Mouse (Mus musculus) ZHBTc4 (cell line): Measurements from ENCODE around the gene Prpf19.

Experiments
- DNase-seq: peaks from one replicate; pipeline ENCODE4 v3.0.0-alpha.2; 2011; ENCODE audit warnings: low read depth, low spot score

Prpf19 gene

DNA sequence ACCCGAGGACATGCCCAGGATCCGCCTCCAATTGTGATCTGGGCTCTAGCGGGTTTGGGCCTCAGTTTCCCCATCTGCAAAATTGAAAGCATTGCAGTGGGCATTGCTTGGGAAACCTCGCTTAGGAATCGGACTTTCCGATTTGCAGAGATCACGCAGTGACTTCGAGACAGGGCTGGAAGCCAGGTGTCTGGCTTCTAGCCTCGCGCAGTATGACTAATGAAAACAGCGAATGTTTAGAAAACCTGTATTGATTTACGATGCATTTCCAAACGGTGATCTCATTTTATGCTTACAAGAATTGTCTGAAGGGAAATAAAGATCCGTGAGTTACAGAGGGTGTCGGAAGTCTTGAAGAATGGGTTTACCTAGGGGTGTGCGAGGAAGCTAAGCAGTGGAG, 677 bp downstream of the Prpf19 start:
- DNase-seq = no peak

DNA sequence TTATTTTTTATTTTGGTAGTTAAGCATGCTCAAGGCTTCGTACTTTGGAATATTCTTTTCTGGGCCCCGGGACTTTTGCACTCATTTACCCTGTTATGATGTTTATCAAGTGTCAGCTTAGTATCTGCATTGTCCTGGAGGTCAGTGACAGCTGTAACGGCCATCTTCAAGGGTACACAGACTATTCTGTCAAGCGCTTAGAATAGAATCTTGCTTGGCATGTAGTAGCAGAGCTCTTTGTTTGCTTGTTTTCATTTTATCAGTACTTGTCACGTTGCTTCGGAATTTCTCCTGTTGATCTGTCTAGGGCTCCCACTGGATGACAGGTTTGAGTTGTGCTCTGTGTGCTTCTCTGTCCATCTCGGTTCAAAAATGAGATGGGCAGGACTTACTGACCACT, 1.8 kb downstream of the Prpf19 start:
- DNase-seq = no peak

DNA sequence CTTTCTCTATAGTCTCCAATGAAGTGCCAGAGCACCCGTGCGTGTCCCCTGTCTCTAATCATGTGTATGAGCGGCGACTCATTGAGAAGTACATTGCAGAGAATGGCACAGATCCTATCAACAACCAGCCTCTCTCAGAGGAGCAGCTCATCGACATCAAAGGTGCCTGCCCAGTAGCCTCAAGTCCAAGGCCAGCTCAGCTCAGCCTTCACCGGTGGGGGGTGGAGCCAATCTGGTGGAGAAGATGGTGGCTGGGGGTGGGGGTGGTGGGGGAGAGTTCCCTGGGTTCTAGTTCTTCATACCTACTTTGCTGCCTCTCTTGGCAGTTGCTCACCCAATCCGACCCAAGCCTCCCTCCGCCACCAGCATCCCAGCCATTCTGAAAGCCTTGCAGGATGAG, 2.5 kb downstream of the Prpf19 start:
- no peak for DNase-seq

DNA sequence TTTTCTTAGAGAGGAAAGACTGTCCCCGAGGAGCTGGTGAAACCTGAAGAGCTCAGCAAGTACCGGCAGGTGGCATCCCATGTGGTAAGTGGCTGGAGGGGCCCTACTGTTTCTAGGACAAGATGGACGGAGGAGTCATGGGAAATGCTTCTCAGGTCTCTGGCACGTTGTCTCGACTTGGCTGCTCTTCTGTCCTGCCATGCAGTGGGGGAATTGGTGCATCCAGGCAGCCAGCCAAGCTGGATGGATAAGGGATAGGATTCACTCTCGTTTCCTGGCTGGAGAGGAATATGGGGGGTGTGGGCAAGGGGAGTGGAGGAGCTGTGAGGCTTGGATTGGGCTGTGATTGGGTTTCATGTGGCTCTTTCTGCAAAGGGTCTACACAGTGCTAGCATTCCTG, 5.3 kb downstream of the Prpf19 start:
- DNase-seq = no peak

DNA sequence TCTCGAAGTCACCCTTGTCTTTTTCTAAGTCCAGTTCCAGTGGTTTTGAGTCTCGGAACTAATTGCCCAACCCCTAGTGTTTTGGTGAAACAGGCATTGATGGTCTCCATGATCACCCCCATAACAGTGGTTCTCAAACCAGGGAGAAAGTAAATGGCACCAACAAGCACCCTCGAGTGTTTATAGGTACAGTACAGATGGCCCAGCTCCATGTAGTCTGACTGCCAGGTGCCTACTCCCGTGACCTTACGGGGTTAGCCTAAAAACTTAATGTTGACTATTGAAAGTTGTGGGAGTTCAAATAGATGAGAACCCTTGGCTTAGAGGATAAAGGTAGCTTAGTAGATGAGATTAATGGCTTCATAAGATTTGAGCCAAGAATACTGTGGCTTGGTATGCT, 6.0 kb downstream of the Prpf19 start:
- DNase-seq = no peak

DNA sequence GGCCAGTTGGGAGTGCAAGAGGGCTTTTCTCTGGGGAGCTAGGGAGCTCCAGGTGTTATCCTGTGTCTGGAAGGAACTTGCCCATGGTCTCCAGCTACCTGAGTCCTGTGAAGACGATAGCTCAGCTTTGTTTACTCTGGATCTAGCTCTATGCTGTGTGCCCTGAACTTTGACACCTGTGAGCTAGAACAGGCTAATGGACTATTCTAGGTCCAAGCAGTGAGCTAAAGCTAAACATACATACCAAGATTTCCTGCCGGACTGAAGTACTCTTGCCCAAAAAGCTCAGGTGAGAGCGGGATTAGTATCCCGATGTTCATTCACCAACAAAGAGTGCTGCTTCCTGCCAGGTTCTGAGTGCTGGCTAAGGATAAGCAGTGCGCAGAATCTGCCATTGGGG, 9.5 kb downstream of the Prpf19 start:
- DNase-seq = no peak

DNA sequence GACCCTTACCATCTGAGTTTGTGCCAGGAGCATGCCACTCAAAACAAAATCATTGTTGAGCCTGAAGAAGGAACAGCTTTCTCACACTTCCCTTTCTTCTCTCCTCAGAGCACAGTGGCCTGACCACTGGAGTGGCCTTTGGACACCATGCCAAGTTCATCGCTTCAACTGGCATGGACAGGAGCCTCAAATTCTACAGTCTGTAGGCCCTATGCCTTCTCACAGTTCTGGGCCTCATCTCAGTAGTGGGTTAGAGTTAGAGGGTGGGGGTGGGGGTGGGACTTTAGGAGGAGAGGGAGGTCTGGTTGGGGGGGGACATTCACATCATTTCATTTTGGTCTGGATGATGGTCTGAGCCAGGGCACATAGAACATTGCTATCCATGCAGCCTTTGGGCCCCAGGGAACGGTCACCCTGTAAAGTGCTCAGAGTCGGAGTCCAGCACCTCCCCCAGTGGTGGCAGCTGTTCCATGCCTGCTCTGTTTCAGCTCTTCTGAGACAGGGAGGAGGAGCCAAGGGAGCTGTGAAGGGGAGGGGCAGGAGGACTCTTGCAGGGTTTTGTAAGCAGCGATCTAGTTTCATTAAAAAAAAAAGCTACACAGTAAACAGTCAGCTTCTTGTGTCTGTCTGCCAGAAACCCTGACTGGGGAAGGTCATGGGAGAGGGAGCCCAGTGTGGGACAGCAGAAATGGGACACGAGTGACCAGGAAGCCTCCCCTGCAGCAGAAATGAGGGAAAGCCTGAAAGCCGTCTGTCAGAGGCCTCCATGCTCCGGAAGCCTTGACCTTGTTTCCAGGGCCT, 10.1 kb downstream of the Prpf19 start:
- DNase-seq = peak; percentile 65

DNA sequence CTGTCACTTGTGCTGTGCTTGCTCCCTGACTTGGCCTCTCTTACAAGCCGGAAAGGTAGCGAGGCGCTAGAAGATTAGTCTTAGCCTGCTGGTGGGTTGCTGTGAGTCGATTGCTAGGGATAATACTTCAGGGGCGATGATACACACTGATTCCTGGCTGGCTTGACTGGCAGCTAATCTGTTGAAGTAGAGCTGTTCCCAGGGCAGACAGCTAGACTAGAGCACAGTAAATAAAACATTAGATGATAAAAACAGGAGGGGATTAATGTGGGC, 10.6 kb downstream of the Prpf19 start:
- DNase-seq = no peak

DNA sequence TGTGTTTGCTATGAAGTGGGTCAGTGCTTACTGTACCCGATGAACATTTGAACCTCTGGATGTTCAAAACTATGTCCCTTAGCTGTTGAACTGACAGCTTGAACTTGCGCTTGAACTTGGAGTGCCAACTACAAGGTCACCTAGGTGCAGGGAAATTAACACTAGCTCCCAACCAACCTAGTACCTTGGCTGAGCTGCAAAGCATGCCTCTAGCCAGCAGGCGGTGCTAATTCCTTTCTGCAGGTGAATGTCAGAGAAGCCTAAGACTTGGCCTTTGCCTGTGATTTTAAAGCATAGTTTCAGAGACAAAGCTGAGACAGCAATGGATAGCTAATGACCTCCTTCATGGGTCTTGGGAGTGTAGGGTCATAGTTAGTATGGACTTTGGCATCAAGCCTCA, 12.9 kb downstream of the Prpf19 start:
- peak; percentile 69 for DNase-seq

DNA sequence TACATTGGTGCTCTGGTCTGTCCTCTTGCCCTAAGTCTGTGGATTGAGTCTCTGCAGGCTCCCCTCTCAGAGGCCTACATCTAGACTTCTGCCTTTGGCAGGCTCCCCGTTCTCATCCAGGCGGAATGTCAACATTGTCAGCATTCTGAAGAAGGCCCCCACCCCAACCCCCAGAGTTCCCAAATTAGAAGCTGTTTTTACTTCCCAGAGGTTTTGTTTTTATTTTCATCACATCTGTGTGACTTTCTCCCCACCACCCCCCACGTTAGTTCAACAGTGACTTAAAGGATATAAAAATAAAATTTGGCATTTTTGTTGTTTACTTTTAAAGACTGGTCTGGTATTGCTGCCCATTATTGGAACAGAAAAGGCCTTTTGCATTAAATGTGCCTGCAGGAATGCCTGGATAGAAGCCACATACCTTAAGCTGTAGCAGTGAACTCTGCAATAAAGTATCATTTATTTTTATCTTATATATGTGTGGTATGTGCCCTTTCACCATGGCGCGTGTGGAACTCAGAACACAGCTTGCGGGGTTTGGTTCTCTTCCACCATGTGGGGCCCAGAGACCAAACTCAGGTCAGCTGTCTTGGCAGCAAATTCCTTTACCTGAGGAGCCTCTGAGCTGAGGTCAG, 14.2 kb downstream of the Prpf19 start:
- DNase-seq = no peak

DNA sequence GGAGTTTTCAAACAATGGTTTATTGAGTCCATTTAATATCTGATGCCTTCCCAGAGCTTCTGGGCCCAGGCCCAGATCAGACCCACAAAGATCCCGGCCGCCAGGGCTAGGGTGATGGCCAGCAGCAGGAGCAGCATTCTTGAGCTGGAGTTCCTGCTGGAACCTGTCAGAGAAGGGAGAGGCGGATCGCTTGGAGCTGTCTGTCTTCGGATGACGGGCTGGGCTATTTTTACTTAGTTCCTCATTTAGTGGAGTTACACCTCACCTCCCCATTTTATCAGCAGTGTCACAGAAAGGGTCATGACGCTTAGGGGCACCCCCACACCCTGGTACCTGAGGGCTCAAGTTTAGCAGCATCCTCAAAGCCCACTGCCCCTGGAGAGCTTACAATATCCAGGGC, 19.3 kb downstream of the Prpf19 start:
- DNase-seq = no peak

DNA sequence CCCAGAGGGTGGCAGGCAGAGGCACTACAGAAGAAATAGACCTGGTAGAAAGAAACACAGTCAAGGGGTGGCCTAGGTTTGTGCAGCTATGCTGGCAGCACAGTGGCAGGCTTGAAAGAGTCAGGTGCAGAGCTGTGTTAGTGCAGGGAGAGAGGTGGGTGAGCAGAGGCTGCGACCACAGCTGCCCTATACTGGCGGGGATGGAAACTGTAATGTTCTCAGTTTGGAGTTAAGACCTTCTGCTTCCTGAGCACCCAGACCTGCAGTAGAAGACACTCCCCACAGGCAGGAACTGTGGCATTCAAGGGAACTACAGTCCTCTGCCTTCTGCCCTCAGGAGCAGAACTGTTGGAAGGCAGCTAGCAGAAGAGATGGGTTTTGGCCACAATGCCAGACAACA, 19.8 kb downstream of the Prpf19 start:
- no peak for DNase-seq

DNA sequence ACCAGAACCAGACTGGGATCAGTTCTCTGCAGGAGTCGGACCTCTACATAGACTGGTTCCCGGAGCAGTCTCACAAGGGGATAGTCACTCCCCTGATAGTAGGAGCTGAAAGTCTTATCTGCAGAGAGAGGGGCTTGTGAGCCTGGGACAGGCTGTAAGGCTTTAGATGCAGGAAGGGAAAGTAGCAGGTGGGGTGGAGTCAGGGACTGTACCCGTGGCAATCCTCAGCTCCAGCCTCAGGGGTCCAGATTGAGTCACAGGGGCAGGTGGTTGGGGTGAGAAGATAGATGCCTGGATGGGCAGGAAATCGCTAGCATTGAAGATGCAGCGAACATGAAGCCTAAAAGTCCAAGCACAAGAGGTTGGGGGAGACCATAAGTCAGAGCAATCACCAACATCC, 21.5 kb downstream of the Prpf19 start:
- DNase-seq = no peak

DNA sequence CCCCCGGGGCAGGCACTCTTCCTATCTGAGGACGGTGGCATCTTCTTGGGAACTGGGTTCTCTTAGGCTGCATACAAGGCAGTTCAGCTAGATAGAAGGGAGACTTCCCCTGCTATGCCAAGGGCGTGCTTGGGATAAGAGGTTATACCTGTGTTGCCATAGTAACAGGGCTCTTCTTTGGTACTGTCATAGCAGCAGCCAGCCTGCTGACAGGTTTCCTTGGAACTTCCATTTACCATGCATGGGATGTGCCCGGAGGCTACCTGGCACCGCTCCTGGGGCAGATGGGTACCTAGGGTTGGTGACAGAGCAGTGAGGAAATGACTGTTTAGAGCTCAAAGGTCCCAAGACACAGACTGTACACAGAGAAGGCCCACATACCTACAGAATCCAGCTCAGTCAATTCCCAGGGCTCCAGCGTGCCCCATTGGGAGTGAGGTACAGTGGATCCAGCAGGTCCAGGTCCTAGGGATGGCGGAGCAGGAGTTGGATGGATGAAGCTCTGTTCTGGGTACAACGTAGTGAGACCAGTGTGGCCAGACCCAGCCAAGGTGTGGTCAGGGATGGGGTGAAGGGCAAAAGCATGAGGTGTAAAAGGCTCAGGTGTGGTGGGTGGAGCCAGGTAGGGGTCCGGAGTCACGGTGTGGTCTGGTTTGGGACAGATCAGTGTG, 23.4 kb downstream of the Prpf19 start:
- no peak for DNase-seq

DNA sequence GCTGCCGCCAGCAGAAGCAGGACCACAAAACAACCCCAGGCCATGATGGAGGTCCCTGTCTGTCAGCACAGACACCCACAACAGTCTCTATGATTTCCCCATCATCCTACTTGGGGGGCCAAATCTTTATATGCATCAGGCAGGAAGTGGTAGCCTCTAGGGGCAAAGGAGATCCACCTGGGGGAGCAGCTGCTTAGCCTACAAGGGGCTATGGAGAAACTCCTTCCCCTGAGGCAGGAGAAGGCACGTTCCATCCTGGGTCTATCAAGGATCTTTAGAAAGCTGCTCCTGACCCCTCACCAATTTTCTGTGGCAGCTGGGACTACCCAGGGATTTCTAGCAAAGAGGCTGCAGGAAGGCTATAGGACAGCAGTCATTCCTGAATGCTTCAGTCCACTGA, 25.5 kb downstream of the Prpf19 start, which contains the start of gene Zp1:
TSS of gene Zp1 (minus strand) at position 101 of the 400 bp plus-strand sequence.
- DNase-seq = no peak

DNA sequence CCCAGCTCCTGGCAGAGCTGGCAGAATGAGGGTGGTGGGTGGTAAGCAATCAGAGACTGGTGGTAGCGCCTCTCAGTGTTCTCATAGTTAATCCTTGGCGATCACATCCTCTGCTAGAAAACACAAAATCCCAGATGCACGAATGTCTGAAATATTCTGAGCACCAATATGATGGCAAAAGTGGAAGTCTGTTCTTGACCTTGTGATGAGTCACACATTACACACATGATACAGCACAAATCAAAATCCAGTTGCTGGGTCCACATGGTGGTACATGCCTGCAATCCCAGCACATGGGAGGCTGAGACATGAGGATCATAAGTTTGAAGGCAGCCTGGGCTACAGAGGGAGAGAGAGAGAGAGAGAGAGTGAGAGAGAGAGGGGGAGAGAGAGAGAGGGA, 26.0 kb downstream of the Prpf19 start:
- DNase-seq = no peak

DNA sequence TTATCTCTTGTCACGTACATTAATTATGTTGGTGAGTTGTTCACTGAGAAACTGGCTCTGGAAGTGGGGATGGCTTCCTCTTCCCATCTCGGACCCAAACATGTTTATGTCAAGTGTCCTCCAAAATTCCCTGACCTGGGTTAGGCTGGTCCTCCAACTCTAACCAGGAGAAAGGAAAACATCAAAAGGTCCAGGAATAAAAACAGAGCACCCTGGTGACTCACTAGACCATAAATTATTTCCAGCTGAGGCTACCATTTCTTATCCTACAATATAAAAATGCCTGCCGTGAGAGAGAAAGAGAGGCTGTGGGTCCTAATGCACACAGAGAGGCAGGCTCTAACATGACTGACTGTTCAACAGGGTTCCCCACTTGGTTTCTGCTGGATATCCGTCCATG, 29.2 kb downstream of the Prpf19 start:
- DNase-seq = no peak

DNA sequence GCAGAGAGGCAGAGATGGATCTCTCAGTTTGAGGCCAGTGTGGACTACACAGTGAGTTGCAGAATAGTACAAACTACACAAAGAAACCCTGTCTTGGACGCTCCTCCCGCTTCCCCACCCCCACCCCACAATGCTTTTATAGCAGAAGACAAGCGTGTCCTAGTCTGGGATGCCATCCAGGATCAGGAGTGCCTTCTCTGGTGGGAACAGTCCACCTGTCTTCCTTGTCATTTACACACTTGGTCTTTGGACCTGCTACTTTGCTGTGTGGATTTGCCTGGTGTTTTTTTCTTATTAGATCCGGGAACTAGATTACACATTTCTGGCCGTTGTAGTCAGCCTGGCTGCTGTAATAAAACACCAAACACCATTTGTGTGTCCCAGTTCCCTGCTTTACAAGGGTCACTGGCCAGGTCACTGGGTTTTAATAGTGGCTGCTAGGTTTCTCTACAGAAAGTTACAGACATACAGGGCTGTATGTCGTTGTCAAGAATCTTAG, 31.1 kb downstream of the Prpf19 start:
- DNase-seq = peak; percentile 23

DNA sequence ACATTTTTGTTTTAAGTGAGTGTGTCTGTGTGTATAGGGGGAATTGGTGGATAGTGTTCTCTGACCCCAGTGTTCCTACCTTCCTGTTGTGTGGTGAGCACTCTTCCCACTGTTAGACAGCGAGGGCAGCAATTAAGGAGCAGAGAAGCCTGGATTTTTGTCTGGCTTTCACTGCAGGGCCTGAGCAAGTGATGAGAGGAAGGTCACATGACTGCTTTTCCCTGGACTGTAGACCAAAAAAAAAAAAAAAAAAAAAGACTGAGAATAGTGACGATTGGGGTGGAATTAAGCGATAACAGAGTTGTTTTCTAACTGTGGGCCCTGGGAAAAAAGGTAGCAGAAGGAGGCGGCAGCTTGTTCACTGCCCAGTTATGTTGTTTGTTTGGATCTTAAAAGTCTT, 31.6 kb downstream of the Prpf19 start:
- no peak for DNase-seq

DNA sequence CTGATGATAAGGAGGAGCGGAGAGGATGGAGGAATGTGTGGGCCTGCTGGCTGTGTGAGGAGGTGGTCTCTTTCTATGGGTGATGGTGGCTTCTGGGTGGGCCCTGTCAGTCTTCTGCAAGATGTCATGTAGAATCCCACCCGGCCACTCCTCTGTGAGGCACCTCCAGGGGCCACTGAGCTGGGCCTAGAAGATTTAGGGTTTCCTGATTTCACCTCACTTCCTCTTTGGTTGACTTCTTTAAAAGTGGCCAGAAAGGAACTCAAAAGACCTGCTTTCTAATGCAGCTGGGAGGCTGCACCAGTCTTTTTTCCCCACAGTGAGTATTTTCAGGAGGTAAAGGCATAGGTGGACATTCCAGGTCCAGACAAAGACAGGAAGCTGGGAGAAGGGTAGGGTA, 35.6 kb downstream of the Prpf19 start:
- no peak for DNase-seq

DNA sequence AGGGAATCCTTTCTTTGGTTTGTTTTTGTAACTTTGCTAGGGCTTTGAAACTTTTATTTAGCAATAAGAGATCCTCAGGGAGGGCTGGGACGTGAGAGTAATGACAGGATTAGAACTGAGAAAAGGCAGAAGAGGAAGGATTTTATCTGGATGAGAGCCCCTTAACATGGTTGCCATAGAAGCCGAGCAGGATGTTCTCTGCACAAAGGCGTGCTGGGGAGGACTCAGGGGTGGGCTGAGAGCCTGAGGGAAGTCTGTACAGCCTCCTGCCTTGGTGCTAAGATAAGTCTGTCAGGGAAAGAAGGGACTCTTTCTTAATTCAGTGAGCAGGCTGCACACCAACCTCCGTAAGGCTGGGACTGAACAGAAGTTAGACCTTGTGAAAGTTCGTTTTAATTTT, 40.0 kb downstream of the Prpf19 start:
- DNase-seq = no peak

DNA sequence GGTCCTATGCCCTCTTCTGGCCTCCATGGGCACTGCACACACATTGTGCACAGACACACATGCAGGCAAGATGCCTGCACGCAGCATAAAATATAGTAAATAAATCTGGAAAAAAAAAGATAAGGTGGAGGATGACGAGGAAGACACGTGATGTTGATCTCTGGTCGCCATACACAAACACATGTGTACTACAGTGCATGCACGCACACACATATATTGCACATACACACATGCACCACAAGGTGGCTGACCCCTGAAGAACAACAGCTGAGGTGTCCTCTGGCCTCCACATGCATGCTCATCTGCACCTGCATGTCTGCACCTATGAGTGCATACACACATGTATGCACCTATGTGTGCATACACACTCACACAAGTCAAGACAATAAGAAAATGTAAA, 41.0 kb downstream of the Prpf19 start:
- peak; percentile 58 for DNase-seq

DNA sequence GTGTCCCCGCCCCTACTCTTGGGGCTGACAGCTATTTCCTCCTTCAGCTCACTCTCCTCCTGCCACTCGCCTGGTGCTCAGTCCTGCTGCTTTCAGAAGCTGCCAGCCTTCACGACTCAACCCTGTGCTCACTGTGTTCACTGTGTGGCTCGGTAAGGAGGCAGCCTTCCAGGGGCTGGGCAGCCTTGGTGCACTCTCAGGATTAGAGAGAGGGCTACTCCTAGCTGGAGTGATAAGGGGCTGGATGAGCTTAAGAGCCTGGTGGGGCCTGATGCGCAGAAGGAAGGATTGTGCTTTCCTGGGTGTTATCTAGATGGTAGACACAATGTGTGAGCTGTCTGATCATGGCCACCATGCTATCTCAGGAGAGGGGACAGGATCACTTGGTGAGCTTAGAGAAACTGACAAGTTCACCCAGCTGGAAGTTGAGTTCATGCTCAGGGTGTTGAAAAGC, 42.1 kb downstream of the Prpf19 start, which contains the start of gene Ptgdr2:
TSS of gene Ptgdr2 (plus strand) at position 51 of the 454 bp plus-strand sequence.
- DNase-seq = no peak
